Mouse (Mus musculus): ENCODE results near the gene Atp9a. TPM values are rescaled to one million over a fixed set of nuclear protein-coding genes. Genes with fewer than 3 reads are reported as not detected.

Gene Atp9a
- polyA plus RNA-seq, 1 experiment from 2014 or later = 15.0 TPM

DNA sequence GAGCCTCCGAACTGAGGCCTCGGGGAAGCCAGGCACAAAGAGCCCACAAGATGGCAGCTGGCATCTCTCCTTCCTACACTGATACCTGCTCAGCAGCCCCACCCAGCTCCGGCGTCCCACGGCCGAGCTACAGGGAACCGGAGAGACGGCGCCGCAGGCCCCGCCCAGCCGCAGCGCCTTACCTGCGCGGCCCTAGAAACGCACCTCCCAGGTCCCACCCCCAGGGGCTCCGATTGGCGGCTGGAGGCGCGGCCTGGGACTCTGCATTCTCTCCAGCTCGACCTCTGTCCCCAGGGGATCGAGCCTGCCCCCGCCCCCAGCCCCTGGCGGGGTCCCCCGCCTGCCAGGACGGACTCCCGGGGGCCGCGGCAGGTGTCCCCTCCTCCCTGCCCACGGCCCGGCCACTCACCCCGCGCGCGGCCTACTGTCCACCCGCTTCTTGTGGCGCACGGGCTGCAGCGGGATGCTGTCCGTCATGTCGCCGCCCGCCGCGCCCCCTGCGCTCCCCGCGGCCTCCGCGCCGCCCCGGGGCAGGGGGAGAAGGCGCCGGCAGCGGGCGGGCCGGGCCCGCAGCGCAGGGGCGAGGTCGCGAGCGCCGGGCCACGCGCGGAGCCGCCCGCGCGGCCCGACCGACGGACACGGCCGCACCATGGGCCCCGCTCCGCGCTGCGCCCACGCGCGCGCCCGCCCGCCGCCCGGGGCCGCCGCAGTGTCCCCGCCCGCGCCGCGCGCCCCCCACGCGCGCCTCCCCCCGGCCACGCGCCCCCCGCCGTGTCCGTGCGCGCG lies 743 bp downstream of the Atp9a start:
- Histone ChIP-seq H3K4me1 (replicated peaks; ENCODE audit: insufficient read depth, low read length) (no peaks in the 10 kb centered on the region), H3K27ac (peak overlapping the region; percentile 79), H3K4me2 (ENCODE audit: low read length) (peak overlapping the region; percentile 82), H3K4me3 (replicated peaks; ENCODE audit: low read depth, low read length) (peak overlapping the region; percentile 81), H3K9ac (ENCODE audit: low read depth, low read length) (peak overlapping the region; percentile 86), H3K9me3 (replicated peaks; ENCODE audit: low read length) (no peaks in the 10 kb centered on the region), H3K27me3 (ENCODE audit: insufficient read depth, low read length) (no peaks in the 10 kb centered on the region), H3K36me3 (ENCODE audit: insufficient read depth, low read length) (no peaks in the 10 kb centered on the region)
- WGBS = under 1% methylated on average over 35 of the region's 108 CpGs
- peak; percentile 40; the same call in 1 of the 2 replicates for TF ChIP-seq CTCF (IDR thresholded peaks at IDR 0.05; ENCODE audit: low read depth)
- DNase-seq (ENCODE audit: low spot score) = peak; percentile 74
- peak; percentile 91 for ATAC-seq (replicated peaks; ENCODE audit: low FRiP score, low read depth)

DNA sequence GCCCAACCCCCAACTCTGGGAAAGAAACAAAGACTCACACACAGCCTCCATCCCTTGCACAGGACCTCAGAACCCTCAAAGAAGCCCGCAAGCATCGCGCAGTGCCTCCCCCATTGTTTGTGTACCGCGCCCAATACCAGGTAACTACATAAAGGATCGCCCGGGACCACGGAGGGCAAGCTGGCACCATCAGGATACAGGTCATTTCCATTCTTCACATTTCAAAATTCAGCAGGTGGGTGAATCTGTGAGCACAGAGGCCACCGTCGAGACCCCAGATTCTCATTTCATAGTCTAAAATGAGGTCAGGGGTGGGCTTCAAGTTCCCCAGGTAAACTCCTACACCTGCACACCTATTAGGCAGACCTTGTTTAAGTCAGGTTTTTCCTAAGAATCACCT lies 1.7 kb downstream of the Atp9a start:
- WGBS = 87% methylated on average over 10 of the region's 10 CpGs
- H3K27ac ChIP-seq = peak overlapping the region; percentile 79; the same call in 1 of the 2 replicates
- H3K27me3 ChIP-seq (ENCODE audit: insufficient read depth, low read length) = no peaks in the 10 kb centered on the region
- peak overlapping the region; percentile 82 for H3K4me2 ChIP-seq (ENCODE audit: low read length)
- H3K9ac ChIP-seq (ENCODE audit: low read depth, low read length) = no peak overlapping the region
- TF ChIP-seq CTCF (IDR thresholded peaks at IDR 0.05; ENCODE audit: low read depth) = no peak
- ATAC-seq (replicated peaks; ENCODE audit: low FRiP score, low read depth) (no peak), DNase-seq (ENCODE audit: low spot score) (no peak)
- peak overlapping the region; percentile 81; the same call in 1 of the 2 replicates for H3K4me3 ChIP-seq (replicated peaks; ENCODE audit: low read depth, low read length)
- no peaks in the 10 kb centered on the region for H3K36me3 ChIP-seq (ENCODE audit: insufficient read depth, low read length)
- H3K4me1 ChIP-seq (replicated peaks; ENCODE audit: insufficient read depth, low read length) = no peaks in the 10 kb centered on the region
- no peaks in the 10 kb centered on the region for H3K9me3 ChIP-seq (replicated peaks; ENCODE audit: low read length)

DNA sequence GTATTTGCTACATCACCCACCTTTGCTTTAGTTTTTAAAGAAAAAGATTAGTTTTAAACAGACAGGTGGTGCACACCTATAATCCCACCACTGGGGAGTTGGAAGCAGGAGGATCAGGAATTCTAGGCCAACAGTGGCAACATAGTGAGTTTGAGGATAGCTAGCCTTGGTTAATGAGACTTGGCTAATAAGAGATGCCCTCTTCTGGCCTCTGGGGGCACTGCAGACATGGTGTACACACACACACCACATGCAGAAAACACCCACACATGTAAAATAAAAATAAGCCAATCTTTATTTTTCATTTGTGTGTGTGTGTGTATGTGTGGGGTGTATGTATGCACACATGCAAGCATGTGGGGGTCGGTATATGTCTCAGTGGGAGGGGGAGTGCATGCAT lies 3.4 kb downstream of the Atp9a start:
- DNase-seq (ENCODE audit: low spot score) (no peak), ATAC-seq (replicated peaks; ENCODE audit: low FRiP score, low read depth) (no peak)
- Histone ChIP-seq H3K4me2 (ENCODE audit: low read length) (no peak overlapping the region), H3K27me3 (ENCODE audit: insufficient read depth, low read length) (no peaks in the 10 kb centered on the region), H3K9ac (ENCODE audit: low read depth, low read length) (no peak overlapping the region), H3K36me3 (ENCODE audit: insufficient read depth, low read length) (no peaks in the 10 kb centered on the region), H3K9me3 (replicated peaks; ENCODE audit: low read length) (no peaks in the 10 kb centered on the region), H3K27ac (no peak overlapping the region), H3K4me3 (replicated peaks; ENCODE audit: low read depth, low read length) (no peak overlapping the region), H3K4me1 (replicated peaks; ENCODE audit: insufficient read depth, low read length) (no peaks in the 10 kb centered on the region)
- no peak for TF ChIP-seq CTCF (IDR thresholded peaks at IDR 0.05; ENCODE audit: low read depth)
- 90% methylated on average over 1 of the region's 1 CpGs for whole genome bisulfite sequencing

GRCm38 (mm10) chr2:168737878-168738277 lies 4.3 kb downstream of the Atp9a start:
- no peak for ATAC-seq (replicated peaks; ENCODE audit: low FRiP score, low read depth)
- TF ChIP-seq CTCF (IDR thresholded peaks at IDR 0.05; ENCODE audit: low read depth) = no peak
- Histone ChIP-seq H3K36me3 (ENCODE audit: insufficient read depth, low read length) (no peaks in the 10 kb centered on the region), H3K27ac (no peak overlapping the region), H3K4me1 (replicated peaks; ENCODE audit: insufficient read depth, low read length) (no peaks in the 10 kb centered on the region), H3K4me2 (ENCODE audit: low read length) (no peak overlapping the region), H3K27me3 (ENCODE audit: insufficient read depth, low read length) (no peaks in the 10 kb centered on the region), H3K9me3 (replicated peaks; ENCODE audit: low read length) (no peaks in the 10 kb centered on the region), H3K4me3 (replicated peaks; ENCODE audit: low read depth, low read length) (no peak overlapping the region), H3K9ac (ENCODE audit: low read depth, low read length) (no peak overlapping the region)
- DNase-seq (ENCODE audit: low spot score) = no peak
- WGBS = 73% methylated on average over 10 of the region's 10 CpGs

GRCm38 (mm10) chr2:168734023-168734422 lies 8.2 kb downstream of the Atp9a start:
- Histone ChIP-seq H3K9ac (ENCODE audit: low read depth, low read length) (no peak overlapping the region), H3K9me3 (replicated peaks; ENCODE audit: low read length) (no peaks in the 10 kb centered on the region), H3K4me1 (replicated peaks; ENCODE audit: insufficient read depth, low read length) (no peaks in the 10 kb centered on the region), H3K36me3 (ENCODE audit: insufficient read depth, low read length) (no peaks in the 10 kb centered on the region), H3K4me2 (ENCODE audit: low read length) (no peak overlapping the region), H3K27me3 (ENCODE audit: insufficient read depth, low read length) (no peaks in the 10 kb centered on the region), H3K27ac (no peak overlapping the region), H3K4me3 (replicated peaks; ENCODE audit: low read depth, low read length) (no peak overlapping the region)
- ATAC-seq (replicated peaks; ENCODE audit: low FRiP score, low read depth) = no peak
- TF ChIP-seq CTCF (IDR thresholded peaks at IDR 0.05; ENCODE audit: low read depth) = no peak
- DNase-seq (ENCODE audit: low spot score) = no peak
- 42% methylated on average over 11 of the region's 11 CpGs for WGBS

DNA sequence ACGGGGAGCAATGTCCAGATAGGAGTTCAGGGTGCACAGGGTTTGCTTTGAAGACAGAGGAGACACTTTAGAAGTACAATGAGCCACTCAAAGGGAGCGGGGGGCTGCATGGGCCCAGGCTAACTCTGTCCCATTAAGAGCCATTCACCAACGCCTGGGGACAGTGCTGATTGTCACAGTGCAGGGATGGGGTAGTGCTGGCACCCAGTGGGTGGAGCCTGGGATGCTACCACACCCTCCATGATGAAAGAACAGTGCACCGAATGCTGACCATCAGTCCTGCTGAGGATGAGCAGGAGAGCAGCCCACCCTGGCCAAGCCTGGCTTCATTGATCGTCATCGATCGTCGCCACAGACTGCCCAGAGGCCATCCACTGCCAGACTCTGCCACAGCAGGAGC lies 11.0 kb downstream of the Atp9a start:
- H3K36me3 ChIP-seq (ENCODE audit: insufficient read depth, low read length) = no peaks in the 10 kb centered on the region
- DNase-seq (ENCODE audit: low spot score) (no peak), ATAC-seq (replicated peaks; ENCODE audit: low FRiP score, low read depth) (no peak)
- H3K27me3 ChIP-seq (ENCODE audit: insufficient read depth, low read length) = no peaks in the 10 kb centered on the region
- no peak overlapping the region for H3K9ac ChIP-seq (ENCODE audit: low read depth, low read length)
- H3K4me1 ChIP-seq (replicated peaks; ENCODE audit: insufficient read depth, low read length) = 0 out of 2 replicates have a peak, but pooled peaks cover 5% of the 10 kb centered on the region
- 83% methylated on average over 8 of the region's 8 CpGs for WGBS
- no peak overlapping the region for H3K4me3 ChIP-seq (replicated peaks; ENCODE audit: low read depth, low read length)
- TF ChIP-seq CTCF (IDR thresholded peaks at IDR 0.05; ENCODE audit: low read depth) = no peak
- H3K4me2 ChIP-seq (ENCODE audit: low read length) = no peak overlapping the region
- no peaks in the 10 kb centered on the region for H3K9me3 ChIP-seq (replicated peaks; ENCODE audit: low read length)
- no peak overlapping the region for H3K27ac ChIP-seq
